ENCODE assay signal across 36 mouse cellular contexts in genomic region chr2:136064356-136064755, GRCm38 (mm10). TPM values are rescaled to one million over a fixed set of nuclear protein-coding genes. Genes with fewer than 3 reads are reported as not detected.
A peak's percentile ranks its signal among the peaks of the same experiment; 100 is the strongest.
DNase-seq lines count a peak whose midpoint lies in the region; ATAC-seq and TF ChIP-seq lines count a peak whose summit lies in the region.
"Had no signal": no experiment of that assay in that cellular context is flagged by ENCODE, and none has a peak within 500 bp of the region (broad histone marks: within the 10 kb centered on the region; RNA-seq: fewer than 3 reads in every experiment).

No protein-coding gene starts in this region.

- H3K9me3 ChIP-seq in forebrain, embryonic 14.5 days (replicated peaks; ENCODE audit: control insufficient read depth, low read length): no peaks in the 10 kb centered on the region
- no peaks in the 10 kb centered on the region for H3K9me3 ChIP-seq in forebrain, postnatal 0 days (ENCODE audit: low read length)
- H3K9me3 ChIP-seq in liver, embryonic 16.5 days (replicated peaks; ENCODE audit: control insufficient read depth, low read length): no peaks in the 10 kb centered on the region
- H3K9me3 ChIP-seq in liver, embryonic 12.5 days (replicated peaks): no peaks in the 10 kb centered on the region
- no peaks in the 10 kb centered on the region for H3K9me3 ChIP-seq in hindbrain, embryonic 13.5 days
- H3K9me3 ChIP-seq in neural tube, embryonic 12.5 days: no peaks in the 10 kb centered on the region
- no peaks in the 10 kb centered on the region for H3K9me3 ChIP-seq in intestine, embryonic 15.5 days
- H3K9me3 ChIP-seq: heart, embryonic 10.5 days; heart, embryonic 15.5 days; kidney, embryonic 15.5 days; limb, embryonic 13.5 days; midbrain, embryonic 15.5 days had no signal

- WGBS in forebrain, embryonic 14.5 days: 32% methylated on average over 1 of the region's 1 CpGs
- 59% methylated on average over 1 of the region's 1 CpGs for WGBS in forebrain, postnatal 0 days
- 70% methylated on average over 1 of the region's 1 CpGs for WGBS in liver, embryonic 16.5 days (ENCODE audit: insufficient replicate concordance)
- 85% methylated on average over 1 of the region's 1 CpGs for WGBS in liver, embryonic 12.5 days (ENCODE audit: insufficient replicate concordance)
- WGBS in hindbrain, embryonic 13.5 days: 36% methylated on average over 1 of the region's 1 CpGs
- 65% methylated on average over 1 of the region's 1 CpGs for WGBS in neural tube, embryonic 12.5 days
- 97% methylated on average over 1 of the region's 1 CpGs for WGBS in intestine, embryonic 15.5 days

- peaks cover 9% of the 10 kb centered on the region for H3K27me3 ChIP-seq in forebrain, embryonic 14.5 days (replicated peaks; ENCODE audit: control insufficient read depth, insufficient read depth, low read length)
- H3K27me3 ChIP-seq in forebrain, postnatal 0 days (ENCODE audit: insufficient read depth, low read length): 0 out of 2 replicates have a peak, but pooled peaks cover 8% of the 10 kb centered on the region
- peaks cover 14% of the 10 kb centered on the region for H3K27me3 ChIP-seq in liver, embryonic 16.5 days (ENCODE audit: control insufficient read depth, insufficient read depth, low read depth, low read length)
- H3K27me3 ChIP-seq in liver, embryonic 12.5 days (replicated peaks): peaks cover 17% of the 10 kb centered on the region
- H3K27me3 ChIP-seq in hindbrain, embryonic 13.5 days: peaks cover 16% of the 10 kb centered on the region
- H3K27me3 ChIP-seq in neural tube, embryonic 12.5 days (replicated peaks): peaks cover 15% of the 10 kb centered on the region
- peaks cover 13% of the 10 kb centered on the region for H3K27me3 ChIP-seq in intestine, embryonic 15.5 days (replicated peaks)

- H3K27ac ChIP-seq in forebrain, embryonic 14.5 days (ENCODE audit: low read depth, low read length): no peak overlapping the region
- no peak overlapping the region for H3K27ac ChIP-seq in forebrain, postnatal 0 days (ENCODE audit: low read depth, low read length)
- H3K27ac ChIP-seq in liver, embryonic 16.5 days (ENCODE audit: low read length): no peak overlapping the region
- no peak overlapping the region for H3K27ac ChIP-seq in liver, embryonic 12.5 days
- peak overlapping the region; percentile 73 for H3K27ac ChIP-seq in hindbrain, embryonic 13.5 days
- H3K27ac ChIP-seq in neural tube, embryonic 12.5 days: no peak overlapping the region; the same call in 1 of the 2 replicates
- H3K27ac ChIP-seq in intestine, embryonic 15.5 days: no peak overlapping the region
- H3K27ac ChIP-seq: heart, embryonic 10.5 days; heart, embryonic 15.5 days; kidney, embryonic 15.5 days; layer of hippocampus, adult 2 months; limb, embryonic 13.5 days; midbrain, embryonic 15.5 days; stomach, postnatal 0 days had no signal

- DNase-seq in forebrain, embryonic 14.5 days (ENCODE audit: low spot score): peak; percentile 39
- no peak for DNase-seq in forebrain, postnatal 0 days
- no peak for DNase-seq in kidney, postnatal 4 days
- DNase-seq: adrenal gland, postnatal 25 days; cerebellum, adult 18-20 months; cerebellum, postnatal 10 days; gastrocnemius, postnatal 14 days; kidney, adult 18-20 months; kidney, postnatal 25 days; lung, adult 18-20 months; lung, postnatal 4 days; right cerebral cortex, adult 18-20 months; right cerebral cortex, postnatal 4 days; thymus, adult 18-20 months; thymus, postnatal 36 days had no signal

- TF ChIP-seq CTCF in forebrain, postnatal 0 days (IDR thresholded peaks at IDR 0.05; ENCODE audit: low read depth): no peak

- H3K4me3 ChIP-seq in forebrain, embryonic 14.5 days (ENCODE audit: low read depth, low read length): no peak overlapping the region
- H3K4me3 ChIP-seq in forebrain, postnatal 0 days (ENCODE audit: low read depth, low read length): no peak overlapping the region
- H3K4me3 ChIP-seq in liver, embryonic 16.5 days (ENCODE audit: low read depth, low read length): no peak overlapping the region
- no peak overlapping the region for H3K4me3 ChIP-seq in liver, embryonic 12.5 days
- peak overlapping the region; percentile 15 for H3K4me3 ChIP-seq in hindbrain, embryonic 13.5 days
- H3K4me3 ChIP-seq in neural tube, embryonic 12.5 days: no peak overlapping the region
- H3K4me3 ChIP-seq in intestine, embryonic 15.5 days (replicated peaks): no peak overlapping the region
- H3K4me3 ChIP-seq: erythroblast, embryonic 14.5 days; heart, embryonic 10.5 days; heart, embryonic 15.5 days; kidney, embryonic 15.5 days; layer of hippocampus, adult 2 months; limb, embryonic 13.5 days; megakaryocyte, embryonic 14.5 days; midbrain, embryonic 15.5 days had no signal

- ATAC-seq in forebrain, embryonic 14.5 days: peak; percentile 68
- no peak for ATAC-seq in forebrain, postnatal 0 days
- ATAC-seq in liver, embryonic 16.5 days (ENCODE audit: low read depth): peak; percentile 43; the same call in 1 of the 2 replicates
- no peak for ATAC-seq in liver, embryonic 12.5 days
- ATAC-seq in hindbrain, embryonic 13.5 days (ENCODE audit: low FRiP score): 0 out of 2 replicates have a peak, but pooled peaks have one; percentile 37
- ATAC-seq in neural tube, embryonic 12.5 days (ENCODE audit: low FRiP score, low read depth): 0 out of 2 replicates have a peak, but pooled peaks have one; percentile 57
- ATAC-seq in intestine, embryonic 15.5 days: no peak
- ATAC-seq: inflammation-experienced regulatory T-cells, adult 6 months; lung, postnatal 0 days; midbrain, embryonic 15.5 days; Patski had no signal

- H3K4me2 ChIP-seq in forebrain, embryonic 14.5 days (ENCODE audit: low read length): no peak overlapping the region
- H3K4me2 ChIP-seq in forebrain, postnatal 0 days (ENCODE audit: low read depth): no peak overlapping the region
- no peak overlapping the region for H3K4me2 ChIP-seq in liver, embryonic 16.5 days (ENCODE audit: low read depth, low read length)
- H3K4me2 ChIP-seq in liver, embryonic 12.5 days: no peak overlapping the region
- peak overlapping the region; percentile 48 for H3K4me2 ChIP-seq in hindbrain, embryonic 13.5 days
- peak overlapping the region; percentile 41; the same call in 1 of the 2 replicates for H3K4me2 ChIP-seq in neural tube, embryonic 12.5 days (replicated peaks)
- H3K4me2 ChIP-seq in intestine, embryonic 15.5 days (replicated peaks): no peak overlapping the region
- H3K4me2 ChIP-seq: heart, embryonic 15.5 days; kidney, embryonic 15.5 days; limb, embryonic 13.5 days; liver, embryonic 11.5 days; midbrain, embryonic 15.5 days had no signal

- H3K9ac ChIP-seq in forebrain, embryonic 14.5 days (ENCODE audit: low read length): no peak overlapping the region
- no peak overlapping the region for H3K9ac ChIP-seq in forebrain, postnatal 0 days
- H3K9ac ChIP-seq in liver, embryonic 16.5 days (ENCODE audit: low read depth, low read length): no peak overlapping the region
- H3K9ac ChIP-seq in liver, embryonic 12.5 days: no peak overlapping the region
- peak overlapping the region; percentile 49; the same call in 1 of the 2 replicates for H3K9ac ChIP-seq in hindbrain, embryonic 13.5 days
- no peak overlapping the region for H3K9ac ChIP-seq in neural tube, embryonic 12.5 days
- no peak overlapping the region for H3K9ac ChIP-seq in intestine, embryonic 15.5 days
- H3K9ac ChIP-seq: heart, embryonic 15.5 days; kidney, embryonic 15.5 days; limb, embryonic 13.5 days; midbrain, embryonic 15.5 days had no signal

- H3K36me3 ChIP-seq in forebrain, embryonic 14.5 days (ENCODE audit: control insufficient read depth, insufficient read depth, low read length): no peaks in the 10 kb centered on the region
- H3K36me3 ChIP-seq in forebrain, postnatal 0 days (ENCODE audit: insufficient read depth): no peaks in the 10 kb centered on the region
- H3K36me3 ChIP-seq in liver, embryonic 16.5 days (ENCODE audit: control insufficient read depth, insufficient read depth): no peaks in the 10 kb centered on the region
- no peaks in the 10 kb centered on the region for H3K36me3 ChIP-seq in liver, embryonic 12.5 days
- H3K36me3 ChIP-seq in hindbrain, embryonic 13.5 days: peaks cover 7% of the 10 kb centered on the region
- H3K36me3 ChIP-seq in neural tube, embryonic 12.5 days: peaks cover 5% of the 10 kb centered on the region
- no peaks in the 10 kb centered on the region for H3K36me3 ChIP-seq in intestine, embryonic 15.5 days
- H3K36me3 ChIP-seq: heart, embryonic 10.5 days; heart, embryonic 15.5 days; kidney, embryonic 15.5 days; limb, embryonic 13.5 days; midbrain, embryonic 15.5 days had no signal

- peaks cover under 1% of the 10 kb centered on the region; the same call in 1 of the 2 replicates for H3K4me1 ChIP-seq in forebrain, embryonic 14.5 days (ENCODE audit: control insufficient read depth, insufficient read depth, low read length)
- H3K4me1 ChIP-seq in forebrain, postnatal 0 days (ENCODE audit: insufficient read depth): peaks cover 2% of the 10 kb centered on the region; the same call in 1 of the 2 replicates
- H3K4me1 ChIP-seq in liver, embryonic 16.5 days (ENCODE audit: control insufficient read depth, low read depth, low read length): no peaks in the 10 kb centered on the region
- H3K4me1 ChIP-seq in liver, embryonic 12.5 days: no peaks in the 10 kb centered on the region
- H3K4me1 ChIP-seq in hindbrain, embryonic 13.5 days (replicated peaks): peaks cover 28% of the 10 kb centered on the region
- H3K4me1 ChIP-seq in neural tube, embryonic 12.5 days: peaks cover 8% of the 10 kb centered on the region
- H3K4me1 ChIP-seq in intestine, embryonic 15.5 days (replicated peaks): no peaks in the 10 kb centered on the region

RNA-seq across cellular contexts. Expression of gene Lamp5, which starts 12.3 kb away (rescaled TPM):
- polyA plus RNA-seq in forebrain, embryonic 14.5 days (2014; fragmentation: Nextera tagmentation; extraction: Ambion mirVana): 1.2 and 1.8 TPM in 2 replicates
- total RNA-seq in forebrain, postnatal 0 days (2014; rRNA removed): 1.5 and 2.6 TPM in 2 replicates
- polyA plus RNA-seq in forebrain, postnatal 0 days (2015; fragmentation: Nextera tagmentation; extraction: Ambion mirVana): 4.6 and 5.3 TPM in 2 replicates
- 0.09 TPM in 1 of 2 replicates, not detected in the other for polyA plus RNA-seq in liver, embryonic 16.5 days (2015; fragmentation: Nextera tagmentation; extraction: Ambion mirVana)
- 0.11 TPM in 1 of 2 replicates, not detected in the other for polyA plus RNA-seq in liver, embryonic 12.5 days (2016; fragmentation: Nextera tagmentation; extraction: Ambion mirVana)
- polyA plus RNA-seq in hindbrain, embryonic 13.5 days (2015; fragmentation: Nextera tagmentation; extraction: Ambion mirVana): 248 and 255 TPM in 2 replicates
- polyA plus RNA-seq in neural tube, embryonic 12.5 days (2016; fragmentation: Nextera tagmentation; extraction: Ambion mirVana): 167 and 171 TPM in 2 replicates
- polyA plus RNA-seq in intestine, embryonic 15.5 days (2015; fragmentation: Nextera tagmentation; extraction: Ambion mirVana): 0.28 TPM in 1 of 2 replicates, not detected in the other
- total RNA-seq: adrenal gland, postnatal 25 days; gastrocnemius, postnatal 14 days; granulocyte monocyte progenitor cell, adult 5-6 weeks; heart, postnatal 25 days; MEL had no signal
- polyA plus RNA-seq: erythroblast, embryonic 14.5 days; heart, embryonic 15.5 days; inflammation-experienced regulatory T-cells, adult 6 months; lung, postnatal 0 days; Patski had no signal

Comparison
In these comparisons a context has a peak if more than half of its experiments do, and no peak if none do; other contexts are left out.
1. ATAC-seq: peak in forebrain, embryonic 14.5 days (single experiment), liver, embryonic 16.5 days (single experiment), hindbrain, embryonic 13.5 days (single experiment) and neural tube, embryonic 12.5 days (single experiment); none in forebrain, postnatal 0 days (single experiment), liver, embryonic 12.5 days (single experiment) and intestine, embryonic 15.5 days (single experiment).
2. H3K4me2 ChIP-seq: peak in hindbrain, embryonic 13.5 days (single experiment) and neural tube, embryonic 12.5 days (single experiment); none in forebrain, embryonic 14.5 days (single experiment), forebrain, postnatal 0 days (single experiment), liver, embryonic 16.5 days (single experiment), liver, embryonic 12.5 days (single experiment) and intestine, embryonic 15.5 days (single experiment).
3. RNA of gene Lamp5, which starts 12.3 kb away (polyA plus RNA-seq): 248 to 255 TPM in hindbrain, embryonic 13.5 days and 167 to 171 TPM in neural tube, embryonic 12.5 days; 4.6 to 5.3 TPM in forebrain, postnatal 0 days, 1.2 to 1.8 TPM in forebrain, embryonic 14.5 days, 0.09 TPM in liver, embryonic 16.5 days, 0.28 TPM in intestine, embryonic 15.5 days and 0.11 TPM in liver, embryonic 12.5 days; every median in the first group is over 10 times any median in the second.